Mouse (Mus musculus) lung, embryonic 16.5 days (tissue): ENCODE data around the gene Cxcl9. TPM values are rescaled to one million over a fixed set of nuclear protein-coding genes. Genes with fewer than 3 reads are reported as not detected.

Source experiments
- polyA plus RNA-seq: library from polyadenylated mRNA; unstranded; fragments of >200 nt; fragmentation: Nextera tagmentation; extraction: Ambion mirVana; gene quantifications from 2 replicates; pipeline ENCODE4 v1.2.1, GENCODE M21; 2015

Cxcl9 gene
- polyA plus RNA-seq, 1 experiment from 2014 or later = not detected

Other genes starting within 250 kb of the Cxcl9 start
- 124 and 144 TPM in 2 replicates for gene G3bp2, start 244.4 kb downstream of the Cxcl9 start, polyA plus RNA-seq
- gene Uso1, start 190.1 kb downstream of the Cxcl9 start, polyA plus RNA-seq = 37.7 and 38.3 TPM in 2 replicates
- not detected in 2 replicates for gene U90926, start 112.7 kb downstream of the Cxcl9 start, polyA plus RNA-seq
- 0.16 and 0.25 TPM in 2 replicates for gene Ppef2, start 71.8 kb downstream of the Cxcl9 start, polyA plus RNA-seq
- gene Naaa, start 49.9 kb downstream of the Cxcl9 start, polyA plus RNA-seq = 12.9 and 15.6 TPM in 2 replicates
- 24.7 and 30.8 TPM in 2 replicates for gene Sdad1, start 17.6 kb downstream of the Cxcl9 start, polyA plus RNA-seq
- gene Art3, start 3.7 kb upstream of the Cxcl9 start, polyA plus RNA-seq = 9.3 and 12.6 TPM in 2 replicates
- gene Cxcl10, start 20.8 kb upstream of the Cxcl9 start, polyA plus RNA-seq = 0.57 and 2.7 TPM in 2 replicates
- gene Nup54, start 107.1 kb upstream of the Cxcl9 start, polyA plus RNA-seq = 52.5 and 57.3 TPM in 2 replicates
- 18.6 and 20.1 TPM in 2 replicates for gene Scarb2, start 178.8 kb upstream of the Cxcl9 start, polyA plus RNA-seq
- 4.2 and 6.9 TPM in 2 replicates for gene Fam47e, start 227.0 kb upstream of the Cxcl9 start, polyA plus RNA-seq